Mouse (Mus musculus) lung, adult 2 months (tissue): Measurements from ENCODE around the gene Cnih2.

Source experiments
- CTCF ChIP-seq: fragments of 200-500 bp; IDR thresholded peaks from 2 replicates; pipeline ENCODE4 v1.5.1; 2011; ENCODE audit warnings: mild to moderate bottlenecking, low read length, control low read depth; ENCODE audit not compliant: insufficient read depth
- POLR2A ChIP-seq: fragments of 200-500 bp; IDR thresholded peaks from 2 replicates; pipeline ENCODE4 v1.6.1; 2011; ENCODE audit warnings: low read depth, mild to moderate bottlenecking, control low read depth, low read length, borderline replicate concordance; ENCODE audit errors: extremely low read depth

- TF ChIP-seq CTCF (no peak), POLR2A (no peak)
These were observed 24.8 kb downstream of the Cnih2 start for GRCm38 (mm10) chr19:5073518-5073917.
